Mouse (Mus musculus) MEL (cell line): ENCODE results near the gene Brsk1.

Source experiments
- CTCF ChIP-seq, 3 experiments: IDR thresholded peaks in 2 of 3; conservative IDR thresholded peaks in 1 of 3; 2 replicates each; pipeline ENCODE4 v1.5.1; 2011 to 2012; ENCODE audit warnings: low read length in 3 of 3, low read depth in 2 of 3, mild to moderate bottlenecking in 2 of 3, improper control_type of control experiment in 1 of 3, inconsistent platforms in 1 of 3, mixed read lengths in 1 of 3, moderate library complexity in 1 of 3; ENCODE audit not compliant: control insufficient read depth in 1 of 3, insufficient read depth in 1 of 3, poor library complexity in 1 of 3, severe bottlenecking in 1 of 3
- ELF1 ChIP-seq: IDR thresholded peaks from 2 replicates; pipeline ENCODE4 v1.6.1; 2014; ENCODE audit warnings: low read depth, mild to moderate bottlenecking, inconsistent platforms, low read length, improper control_type of control experiment, moderate library complexity
- GATA1 ChIP-seq: IDR thresholded peaks from 2 replicates; pipeline ENCODE4 v1.6.1; 2011; ENCODE audit warnings: low read depth, low read length, improper control_type of control experiment
- HCFC1 ChIP-seq: IDR thresholded peaks from 2 replicates; pipeline ENCODE4 v1.6.1; 2012; ENCODE audit warnings: low read depth, mild to moderate bottlenecking, inconsistent platforms, low read length, improper control_type of control experiment, moderate library complexity
- MXI1 ChIP-seq: IDR thresholded peaks from 2 replicates; pipeline ENCODE4 v1.6.1; 2011; ENCODE audit warnings: mild to moderate bottlenecking, low read depth, low read length, improper control_type of control experiment
- POLR2A ChIP-seq, 2 experiments: IDR thresholded peaks; 2 replicates each; pipeline ENCODE4 v1.6.1; 2011 to 2012; ENCODE audit warnings: low read length in 2 of 2, mild to moderate bottlenecking in 2 of 2, control low read depth in 1 of 2, improper control_type of control experiment in 1 of 2, low read depth in 1 of 2, moderate library complexity in 1 of 2; ENCODE audit not compliant: control insufficient read depth in 1 of 2, insufficient read depth in 1 of 2, poor library complexity in 1 of 2
- POLR2AphosphoS2 ChIP-seq: IDR thresholded peaks from 2 replicates; pipeline ENCODE4 v1.6.1; 2011; ENCODE audit warnings: low read length, improper control_type of control experiment
- POLR2AphosphoS5 ChIP-seq: IDR thresholded peaks from 2 replicates; pipeline ENCODE4 v1.6.1; 2012; ENCODE audit warnings: low read depth, borderline replicate concordance, mild to moderate bottlenecking, inconsistent platforms, low read length, moderate library complexity, mixed read lengths
- RAD21 ChIP-seq: IDR thresholded peaks from 2 replicates; pipeline ENCODE4 v1.6.1; 2011; ENCODE audit warnings: mild to moderate bottlenecking, low read depth, low read length, improper control_type of control experiment
- TAL1 ChIP-seq: IDR thresholded peaks from 2 replicates; pipeline ENCODE4 v1.6.1; 2012; ENCODE audit warnings: mild to moderate bottlenecking, inconsistent platforms, low read length, moderate library complexity, mixed read lengths
- TCF12 ChIP-seq: IDR thresholded peaks from 2 replicates; pipeline ENCODE4 v1.6.1; 2014; ENCODE audit warnings: low read depth, mild to moderate bottlenecking, inconsistent platforms, low read length, improper control_type of control experiment, moderate library complexity
- USF1 ChIP-seq: IDR thresholded peaks from 2 replicates; pipeline ENCODE4 v1.6.1; 2014; ENCODE audit warnings: low read depth, mild to moderate bottlenecking, inconsistent platforms, low read length, improper control_type of control experiment, moderate library complexity

DNA sequence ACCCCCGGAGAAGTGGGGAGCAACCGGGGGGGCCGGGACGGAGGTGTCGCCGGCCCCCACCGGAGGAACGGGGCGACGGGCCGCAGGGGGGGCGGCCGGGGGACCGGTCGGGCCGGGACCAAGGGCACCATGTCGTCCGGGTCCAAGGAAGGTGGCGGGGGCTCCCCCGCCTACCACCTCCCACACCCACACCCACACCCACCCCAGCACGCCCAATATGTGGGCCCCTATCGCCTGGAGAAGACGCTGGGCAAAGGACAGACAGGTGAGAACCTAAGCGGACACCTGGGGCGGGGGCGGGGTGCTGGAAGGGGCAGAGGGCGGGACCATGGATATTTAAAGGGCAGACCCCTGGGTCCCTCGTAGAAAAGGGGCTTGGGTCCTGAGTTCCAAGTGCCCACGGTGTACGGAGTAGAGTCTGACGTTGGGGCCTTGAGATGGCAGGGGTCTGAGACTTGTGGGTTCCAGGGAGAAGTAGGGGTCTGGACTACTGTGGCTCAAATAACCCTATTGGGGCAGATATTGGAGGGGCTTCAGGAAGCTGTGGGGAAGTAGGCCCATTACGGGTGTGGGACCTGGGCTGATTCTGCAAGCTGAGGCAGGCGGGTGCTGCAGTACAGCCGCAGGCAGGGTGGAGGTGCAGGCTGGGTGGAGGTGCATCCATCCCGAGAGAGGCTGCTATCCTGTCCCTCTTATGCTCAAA is 698 bp downstream of the Brsk1 start:
- TF ChIP-seq USF1 (no peak), RAD21 (no peak), POLR2AphosphoS5 (no peak), CTCF (IDR thresholded peaks at IDR 0.05 in 2 of 3, conservative IDR thresholded peaks at IDR 0.05 in 1 of 3; ENCODE audit: control insufficient read depth in 1 of 3, insufficient read depth in 1 of 3, low read depth in 2 of 3, low read length in 3 of 3, poor library complexity in 1 of 3, severe bottlenecking in 1 of 3) (no peak), TCF12 (no peak), HCFC1 (no peak), POLR2AphosphoS2 (no peak), ELF1 (no peak), MXI1 (no peak), TAL1 (no peak), GATA1 (no peak), POLR2A (IDR thresholded peaks at IDR 0.05; ENCODE audit: control insufficient read depth in 1 of 2, insufficient read depth in 1 of 2, low read depth in 1 of 2, low read length in 2 of 2, poor library complexity in 1 of 2) (no peak)
